In the genomic region with DNA sequence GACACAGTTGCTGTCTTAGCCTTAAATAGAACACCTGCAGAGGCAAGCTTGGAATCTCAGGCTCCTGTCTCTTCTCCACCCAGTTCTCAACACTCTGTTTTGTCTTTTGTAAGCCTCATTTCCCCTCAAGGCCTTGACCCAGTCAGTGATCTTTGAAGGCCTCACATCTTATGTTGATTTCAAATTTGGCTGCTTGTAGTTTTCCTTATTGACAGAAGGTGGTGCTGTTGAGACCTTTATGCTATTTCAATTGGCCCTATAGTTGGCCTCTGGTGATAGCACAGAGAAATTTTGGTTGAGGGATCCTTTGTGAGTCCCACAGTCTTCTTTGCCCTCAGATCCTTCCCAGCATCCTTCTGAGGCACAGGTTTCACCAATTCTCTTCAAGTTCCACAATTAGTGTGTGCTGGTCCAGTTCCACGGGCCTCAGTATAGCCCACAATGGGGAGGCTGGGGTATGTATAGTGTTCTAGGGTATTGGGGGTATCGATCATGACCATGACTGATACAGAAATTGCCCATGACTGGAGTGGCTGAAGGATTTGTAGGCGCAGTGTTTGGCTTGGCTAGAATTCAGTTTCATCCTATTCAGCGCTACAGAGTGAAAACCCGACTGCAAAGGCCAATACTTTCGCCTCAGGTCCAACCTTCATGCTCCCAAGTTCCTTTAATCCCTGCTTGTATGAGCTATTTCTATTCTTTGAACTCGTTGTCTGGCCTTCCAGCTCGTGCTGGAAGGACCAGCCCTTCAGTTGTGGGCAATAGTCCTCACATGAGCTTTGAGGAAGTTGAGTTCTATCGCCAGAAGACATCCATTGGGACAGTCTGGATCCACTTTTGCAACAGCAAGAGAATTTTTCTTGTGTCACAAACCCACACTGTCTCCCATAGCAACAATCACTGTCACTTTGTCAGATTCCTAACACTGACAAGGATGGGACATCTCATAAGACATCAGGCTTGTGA, we compare ENCODE assay signal across 9 mouse cellular contexts.
DNase-seq lines count a peak whose midpoint lies in the region; ATAC-seq and TF ChIP-seq lines count a peak whose summit lies in the region.
"Had no signal": no experiment of that assay in that cellular context is flagged by ENCODE, and none has a peak within 500 bp of the region (broad histone marks: within the 10 kb centered on the region; RNA-seq: fewer than 3 reads in every experiment).

No protein-coding gene starts in this region.

- H3K27me3 ChIP-seq in liver, adult 2 months (ENCODE audit: control insufficient read depth, insufficient read depth, low read length) = no peaks in the 10 kb centered on the region
- H3K27me3 ChIP-seq in liver, embryonic 12.5 days (replicated peaks) = no peaks in the 10 kb centered on the region
- H3K27me3 ChIP-seq: heart, embryonic 13.5 days had no signal

- no peak overlapping the region for H3K27ac ChIP-seq in liver, adult 2 months (replicated peaks; ENCODE audit: insufficient read depth, low read depth, low read length)
- H3K27ac ChIP-seq in liver, embryonic 12.5 days = no peak overlapping the region
- H3K27ac ChIP-seq: heart, embryonic 13.5 days had no signal

- peak; percentile 12 to 41 for DNase-seq in cerebellum, postnatal 10 days
- DNase-seq in cerebellum, adult 9-11 months = no peak
- DNase-seq in liver, adult 2 months (ENCODE audit: extremely low read depth, low read depth, low spot score) = peak; percentile 12
- DNase-seq in ZHBTc4 (ENCODE audit: low read depth, low spot score) = peak; percentile 54
- peak; percentile 59 for DNase-seq in mesoderm, embryonic 11.5 days (ENCODE audit: low read depth, low spot score)
- DNase-seq in adrenal gland, adult 8-10 months = no peak
- no peak for DNase-seq in frontal cortex, postnatal 10 days (ENCODE audit: low spot score in 2 of 2)

- no peak overlapping the region for H3K4me2 ChIP-seq in liver, embryonic 12.5 days
- H3K4me2 ChIP-seq: heart, embryonic 13.5 days had no signal

- TF ChIP-seq CTCF in liver, adult 2 months (IDR thresholded peaks at IDR 0.05; ENCODE audit: low read depth, low read length) = no peak

- no peaks in the 10 kb centered on the region for H3K36me3 ChIP-seq in liver, adult 2 months (ENCODE audit: control insufficient read depth, insufficient read depth, low read length)
- H3K36me3 ChIP-seq in liver, embryonic 12.5 days = no peaks in the 10 kb centered on the region
- H3K36me3 ChIP-seq: heart, embryonic 13.5 days had no signal

- no peak for ATAC-seq in liver, embryonic 12.5 days

- no peaks in the 10 kb centered on the region for H3K9me3 ChIP-seq in liver, embryonic 12.5 days (replicated peaks)
- H3K9me3 ChIP-seq: heart, embryonic 13.5 days had no signal

- H3K4me3 ChIP-seq in liver, adult 2 months (ENCODE audit: insufficient read depth, low read depth, low read length) = no peak overlapping the region
- H3K4me3 ChIP-seq in liver, embryonic 12.5 days = no peak overlapping the region
- H3K4me3 ChIP-seq: heart, embryonic 13.5 days had no signal

- H3K79me2 ChIP-seq in liver, adult 2 months (ENCODE audit: control insufficient read depth, insufficient read depth, low read length) = no peaks in the 10 kb centered on the region

- H3K9ac ChIP-seq in liver, adult 2 months (ENCODE audit: low read depth, low read length) = no peak overlapping the region
- H3K9ac ChIP-seq in liver, embryonic 12.5 days = no peak overlapping the region
- H3K9ac ChIP-seq: heart, embryonic 13.5 days had no signal

- no peak for TF ChIP-seq POLR2A in liver, adult 2 months (IDR thresholded peaks at IDR 0.05; ENCODE audit: extremely low read depth, insufficient read depth, low read length)

- no peaks in the 10 kb centered on the region for H3K4me1 ChIP-seq in liver, adult 2 months (ENCODE audit: control insufficient read depth, insufficient read depth, low read length)
- H3K4me1 ChIP-seq in liver, embryonic 12.5 days = no peaks in the 10 kb centered on the region

- WGBS in liver, adult 2 months = 78% methylated on average over 9 of the region's 9 CpGs
- WGBS in liver, embryonic 12.5 days (ENCODE audit: insufficient replicate concordance) = 64% methylated on average over 9 of the region's 9 CpGs

Comparison
In these comparisons a context has a peak if more than half of its experiments do, and no peak if none do; other contexts are left out.
1. DNase-seq: peak in cerebellum, postnatal 10 days (2 of 2), liver, adult 2 months (single experiment), ZHBTc4 (single experiment) and mesoderm, embryonic 11.5 days (single experiment); none in cerebellum, adult 9-11 months (single experiment), adrenal gland, adult 8-10 months (single experiment) and frontal cortex, postnatal 10 days (0 of 2).